Mouse (Mus musculus) urinary bladder, postnatal 14 days (tissue): ENCODE data around the gene Tbc1d22b.
A peak's percentile ranks its signal among the peaks of the same experiment; 100 is the strongest.
"Not testable (repeated sequence)": the region's sequence is repeated elsewhere in the genome, so short reads cannot be mapped to it uniquely, and the experiment has no call there.

Experiments
- DNase-seq: peaks from one replicate; pipeline ENCODE4 v3.0.0; 2021; ENCODE audit warnings: low spot score

Tbc1d22b gene

GRCm38 (mm10) chr17:29549543-29550428 is at the start of gene Tbc1d22b, which contains the start of gene Gm17657:
Gene Tbc1d22b, plus strand, starts transcription at chr17:29549785.
Gene Gm17657, minus strand, starts transcription at chr17:29549638.
- peak; percentile 97 for DNase-seq

- DNase-seq: no peak
These were observed 49.3 kb upstream of the Tbc1d22b start for GRCm38 (mm10) chr17:29500243-29500740.

- no peak for DNase-seq
These were observed 48.6 kb upstream of the Tbc1d22b start for GRCm38 (mm10) chr17:29500802-29501469.

GRCm38 (mm10) chr17:29502005-29502668 is 47.4 kb upstream of the Tbc1d22b start:
- no peak for DNase-seq

- no peak for DNase-seq
These were observed 46.6 kb upstream of the Tbc1d22b start for GRCm38 (mm10) chr17:29502669-29503665.

GRCm38 (mm10) chr17:29503700-29504099 is 45.9 kb upstream of the Tbc1d22b start:
- DNase-seq: no peak

GRCm38 (mm10) chr17:29508927-29509608 is 40.5 kb upstream of the Tbc1d22b start:
- DNase-seq: no peak

GRCm38 (mm10) chr17:29510691-29511090 is 38.9 kb upstream of the Tbc1d22b start:
- DNase-seq: no peak

GRCm38 (mm10) chr17:29513044-29513730 is 36.4 kb upstream of the Tbc1d22b start:
- peak; percentile 70 for DNase-seq

- DNase-seq: peak; percentile 82
These were observed 35.1 kb upstream of the Tbc1d22b start for GRCm38 (mm10) chr17:29514435-29514834.

- not testable (repeated sequence) for DNase-seq
These were observed 30.9 kb upstream of the Tbc1d22b start for GRCm38 (mm10) chr17:29518665-29519064.

- DNase-seq: no peak
These were observed 29.9 kb upstream of the Tbc1d22b start for GRCm38 (mm10) chr17:29519731-29520130.

GRCm38 (mm10) chr17:29525613-29526012 is 24.0 kb upstream of the Tbc1d22b start:
- DNase-seq: no peak

- peak; percentile 31 for DNase-seq
These were observed 20.9 kb upstream of the Tbc1d22b start for GRCm38 (mm10) chr17:29528568-29529187.

GRCm38 (mm10) chr17:29530508-29530907 is 19.1 kb upstream of the Tbc1d22b start:
- no peak for DNase-seq

- no peak for DNase-seq
These were observed 18.3 kb upstream of the Tbc1d22b start for GRCm38 (mm10) chr17:29531278-29531677.

GRCm38 (mm10) chr17:29531757-29532384 is 17.7 kb upstream of the Tbc1d22b start:
- no peak for DNase-seq

GRCm38 (mm10) chr17:29533866-29534265 is 15.7 kb upstream of the Tbc1d22b start:
- no peak for DNase-seq

- DNase-seq: no peak
These were observed 9.2 kb upstream of the Tbc1d22b start for GRCm38 (mm10) chr17:29540426-29540825.
